8 mouse cellular contexts compared by ENCODE assay signal in the genomic region with DNA sequence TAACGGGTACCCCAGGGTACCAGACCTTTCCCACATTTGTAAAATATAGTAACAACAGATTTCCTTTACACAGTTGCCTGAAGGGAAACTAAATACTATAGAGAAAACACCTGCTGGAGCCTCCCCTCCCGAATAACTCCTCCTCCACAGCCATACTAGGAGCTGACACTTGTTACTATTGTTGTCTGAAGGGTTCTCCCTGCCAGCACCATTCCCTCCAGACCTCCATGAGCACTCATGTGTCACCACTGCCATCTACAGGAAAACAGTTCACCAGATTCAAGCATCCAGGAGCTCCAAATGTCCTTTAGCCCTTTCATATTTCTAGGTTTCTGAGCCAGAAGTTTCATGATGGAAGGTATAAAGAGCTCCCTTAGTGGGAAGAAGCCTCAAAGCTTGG. TPM values are rescaled to one million over a fixed set of nuclear protein-coding genes. Genes with fewer than 3 reads are reported as not detected.
DNase-seq lines count a peak whose midpoint lies in the region; ATAC-seq and TF ChIP-seq lines count a peak whose summit lies in the region.

No protein-coding gene starts in this region.

- TF ChIP-seq CTCF in kidney, adult 2 months (conservative IDR thresholded peaks at IDR 0.05; ENCODE audit: insufficient read depth, insufficient read length, low read depth, low read length) = peak; percentile 63

- no peak overlapping the region for H3K4me2 ChIP-seq in liver, embryonic 12.5 days

- WGBS in kidney, adult 2 months = 42% methylated on average over 2 of the region's 2 CpGs
- 48% methylated on average over 2 of the region's 2 CpGs for WGBS in liver, embryonic 12.5 days (ENCODE audit: insufficient replicate concordance)

- H3K27ac ChIP-seq in kidney, adult 2 months (ENCODE audit: insufficient read depth, low read depth, low read length) = no peak overlapping the region
- H3K27ac ChIP-seq in liver, embryonic 12.5 days = peak overlapping the region; percentile 57

- no peaks in the 10 kb centered on the region for H3K36me3 ChIP-seq in kidney, adult 2 months (ENCODE audit: control insufficient read depth, insufficient read depth, low read length)
- H3K36me3 ChIP-seq in liver, embryonic 12.5 days = no peaks in the 10 kb centered on the region

- no peaks in the 10 kb centered on the region for H3K27me3 ChIP-seq in kidney, adult 2 months (replicated peaks; ENCODE audit: control insufficient read depth, insufficient read depth, low read length)
- H3K27me3 ChIP-seq in liver, embryonic 12.5 days (replicated peaks) = no peaks in the 10 kb centered on the region

- H3K4me1 ChIP-seq in kidney, adult 2 months (ENCODE audit: control insufficient read depth, insufficient read depth, low read length) = peaks cover 9% of the 10 kb centered on the region; the same call in 1 of the 2 replicates
- H3K4me1 ChIP-seq in liver, embryonic 12.5 days = peaks cover 48% of the 10 kb centered on the region

- H3K4me3 ChIP-seq in kidney, adult 2 months (ENCODE audit: insufficient read depth, low read depth, low read length) = no peak overlapping the region
- H3K4me3 ChIP-seq in liver, embryonic 12.5 days = no peak overlapping the region

- DNase-seq in 3T3-L1 (ENCODE audit: low read depth, low spot score) (peak; percentile 83), NIH3T3 (ENCODE audit: low read depth) (peak; percentile 72)
- DNase-seq in heart, adult 18-20 months = peak; percentile 73 to 77
- peak; percentile 75 for DNase-seq in kidney, adult 2 months
- DNase-seq in retina, embryonic 14.5 days (ENCODE audit: low spot score) = peak; percentile 86
- DNase-seq in ovary, postnatal 36 days (ENCODE audit: low spot score) = no peak

- peak; percentile 74 for ATAC-seq in common myeloid progenitor, adult 5-6 weeks (replicated peaks; ENCODE audit: low read depth, poor library complexity, severe bottlenecking)
- no peak for ATAC-seq in liver, embryonic 12.5 days

- H3K9ac ChIP-seq in liver, embryonic 12.5 days = no peak overlapping the region

- H3K9me3 ChIP-seq in liver, embryonic 12.5 days (replicated peaks) = no peaks in the 10 kb centered on the region

- TF ChIP-seq POLR2A in kidney, adult 2 months (IDR thresholded peaks at IDR 0.05; ENCODE audit: low read depth, low read length) = no peak

RNA-seq across cellular contexts. Expression of gene Tom1l2, which starts 60.0 kb away (rescaled TPM):
- 3.2 and 7.1 TPM in 2 replicates for total RNA-seq in common myeloid progenitor, adult 5-6 weeks (2017)
- 100 to 1,000 TPM; 107 to 116 TPM for total RNA-seq in heart, adult 18-20 months (2021)
- 95.2 and 125 TPM in 2 replicates for polyA plus RNA-seq in kidney, adult 2 months (2012; rRNA removed)
- polyA plus RNA-seq in liver, embryonic 12.5 days (2016; fragmentation: Nextera tagmentation; extraction: Ambion mirVana) = 8.7 and 9.6 TPM in 2 replicates

Comparison
In these comparisons a context has a peak if more than half of its experiments do, and no peak if none do; other contexts are left out.
1. RNA of gene Tom1l2, which starts 60.0 kb away (total RNA-seq): 107 to 116 TPM in heart, adult 18-20 months; 3.2 to 7.1 TPM in common myeloid progenitor, adult 5-6 weeks; every median in the first group is over 10 times any median in the second.